Mouse (Mus musculus): ENCODE measurements around the gene Dynlt1c.
"Not testable (repeated sequence)": the region's sequence is repeated elsewhere in the genome, so short reads cannot be mapped to it uniquely, and the experiment has no call there.

The Dynlt1c gene

DNA sequence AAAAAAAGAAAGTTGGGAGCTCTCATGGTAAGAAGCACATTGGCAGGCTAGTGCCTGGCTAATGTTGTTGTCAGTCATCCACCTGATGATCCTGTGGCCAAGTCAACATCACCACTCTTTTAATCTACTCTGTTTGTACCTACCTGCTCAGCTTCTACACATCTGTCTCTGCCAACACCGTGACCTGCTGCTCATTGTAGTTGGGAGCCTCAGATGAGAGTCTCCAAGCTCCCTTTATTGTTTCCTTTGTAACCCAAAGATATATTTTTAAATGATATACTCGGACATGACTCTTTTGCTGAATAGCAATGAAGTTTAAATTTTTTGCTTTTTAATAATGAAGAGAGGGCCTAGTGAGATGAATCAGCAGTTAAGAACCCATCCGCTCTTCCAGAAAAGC lies 55.0 kb downstream of the Dynlt1c start:
- not testable (repeated sequence) for DNase-seq

DNA sequence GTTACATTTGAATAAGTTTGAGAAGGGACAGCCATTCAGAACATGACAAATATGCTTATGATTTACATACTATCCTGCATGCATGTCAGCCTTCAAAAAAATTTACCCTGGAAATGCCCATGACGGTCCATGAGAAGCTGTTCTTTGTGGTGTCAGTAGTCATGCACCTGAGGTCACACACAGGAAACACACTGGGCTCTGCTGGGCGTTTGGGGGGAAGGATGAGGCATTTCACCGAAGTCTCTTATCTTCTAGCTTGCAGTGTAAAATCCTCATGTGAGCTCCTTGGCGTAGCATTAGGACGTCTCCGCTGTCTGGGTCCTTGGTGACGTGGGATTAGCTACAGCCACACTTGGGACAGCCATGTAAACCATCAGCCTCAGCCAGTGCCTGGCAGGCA lies 57.3 kb downstream of the Dynlt1c start, which contains the start of gene Sytl3:
Gene Sytl3, plus strand, starts transcription at position 293 of the 400 bp plus-strand sequence.
- not testable (repeated sequence) for DNase-seq
